Mouse (Mus musculus): Measurements from ENCODE around the gene Wnt3.

The Wnt3 gene

DNA sequence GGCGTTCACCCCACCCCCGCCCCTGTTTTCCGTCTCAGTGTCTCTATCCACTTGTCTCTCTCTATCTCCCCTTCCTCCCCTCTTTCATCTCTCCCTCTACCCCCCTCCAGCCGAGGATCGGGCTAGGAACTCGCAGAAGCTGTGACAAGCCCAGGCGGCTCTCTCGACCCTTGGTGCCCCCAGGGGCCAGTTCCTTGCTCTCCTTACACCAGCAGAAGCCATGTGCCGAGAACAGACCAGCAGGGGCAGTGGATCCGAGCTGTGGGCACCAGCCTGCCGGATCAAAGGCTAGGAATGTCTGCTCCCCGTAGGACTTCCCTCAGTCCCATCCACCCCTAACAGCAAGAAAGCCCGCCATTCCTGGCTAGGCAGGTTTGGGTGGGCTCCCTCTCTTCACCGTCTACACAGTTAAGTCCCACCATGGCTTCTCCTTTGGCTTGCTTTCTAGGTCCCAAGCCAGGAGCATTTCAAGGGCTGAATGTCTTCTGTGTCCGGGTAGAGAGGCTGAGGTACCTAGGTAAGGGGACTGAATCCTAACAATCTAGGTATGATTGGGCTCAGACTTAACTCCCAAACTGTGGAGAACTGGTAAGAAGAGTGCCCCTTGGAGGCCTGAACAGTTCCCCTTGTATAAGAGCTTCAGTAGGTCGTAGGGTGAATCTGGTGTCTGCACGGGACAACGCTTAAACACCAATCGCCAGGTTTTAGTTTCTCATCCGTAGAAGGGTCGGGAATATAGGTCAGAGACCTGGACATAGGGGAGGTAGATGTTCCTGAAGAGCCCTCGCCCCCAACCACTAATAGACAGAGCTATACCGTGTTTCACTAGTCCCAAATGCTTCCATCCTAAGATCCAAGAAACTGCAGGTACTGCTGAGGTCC lies 1.2 kb upstream of the Wnt3 start:
- DNase-seq (ENCODE audit: extremely low spot score): peak; percentile 42

DNA sequence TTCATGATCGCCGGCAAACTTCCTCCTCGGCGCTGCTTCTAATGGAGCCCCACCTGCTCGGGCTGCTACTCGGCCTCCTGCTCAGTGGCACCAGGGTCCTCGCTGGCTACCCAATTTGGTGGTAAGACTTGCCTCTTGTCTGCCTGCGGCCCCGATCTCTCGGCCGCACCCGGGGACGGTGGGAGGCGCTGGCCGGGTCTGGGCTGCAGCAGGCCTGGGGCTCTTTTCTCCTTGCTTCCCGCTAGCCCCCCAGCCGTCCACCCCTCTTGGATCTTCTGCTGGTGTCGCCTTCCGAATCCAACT lies 229 bp downstream of the Wnt3 start:
- peak; percentile 70 for DNase-seq (ENCODE audit: extremely low spot score)

DNA sequence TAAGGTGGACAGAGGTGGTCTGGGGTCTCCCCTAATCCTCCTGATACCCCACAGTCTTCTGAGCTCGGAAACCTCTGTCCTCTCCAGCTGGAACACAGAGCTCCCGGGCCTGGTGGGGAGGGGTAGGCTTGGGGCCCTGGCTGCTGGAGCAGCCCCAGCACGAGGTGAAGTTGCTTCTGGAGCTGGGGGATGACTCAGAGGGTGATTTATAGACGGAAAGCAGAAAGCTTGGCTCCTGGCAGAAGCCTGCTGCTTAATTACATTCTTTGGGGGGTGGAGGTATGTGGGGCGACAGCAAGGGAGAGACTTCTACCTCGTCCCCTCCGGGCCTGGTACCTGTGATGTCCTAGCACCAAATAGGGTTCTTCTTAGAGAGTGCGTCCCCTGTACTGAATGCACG lies 6.2 kb downstream of the Wnt3 start:
- no peak for DNase-seq (ENCODE audit: extremely low spot score)

DNA sequence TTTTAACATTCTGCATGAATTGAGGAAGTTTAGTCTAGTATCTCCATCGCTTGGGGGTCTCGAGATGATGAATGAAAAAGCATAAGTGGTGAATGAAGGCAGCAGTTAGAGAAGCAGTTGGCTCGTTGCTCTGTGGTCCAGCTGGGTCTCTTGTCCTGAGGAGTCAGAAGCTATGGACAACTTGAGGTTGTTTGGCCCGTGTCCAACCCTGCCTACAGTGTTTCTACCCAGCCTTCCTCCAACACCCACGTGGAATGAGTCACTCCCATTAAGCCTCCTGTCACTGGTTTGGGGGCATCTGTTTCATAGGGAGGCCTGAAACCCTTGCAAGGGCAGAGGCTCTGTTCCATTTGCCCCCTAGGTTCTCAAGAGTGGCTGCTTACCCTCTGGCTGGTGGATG lies 16.0 kb downstream of the Wnt3 start:
- DNase-seq (ENCODE audit: extremely low spot score): no peak

DNA sequence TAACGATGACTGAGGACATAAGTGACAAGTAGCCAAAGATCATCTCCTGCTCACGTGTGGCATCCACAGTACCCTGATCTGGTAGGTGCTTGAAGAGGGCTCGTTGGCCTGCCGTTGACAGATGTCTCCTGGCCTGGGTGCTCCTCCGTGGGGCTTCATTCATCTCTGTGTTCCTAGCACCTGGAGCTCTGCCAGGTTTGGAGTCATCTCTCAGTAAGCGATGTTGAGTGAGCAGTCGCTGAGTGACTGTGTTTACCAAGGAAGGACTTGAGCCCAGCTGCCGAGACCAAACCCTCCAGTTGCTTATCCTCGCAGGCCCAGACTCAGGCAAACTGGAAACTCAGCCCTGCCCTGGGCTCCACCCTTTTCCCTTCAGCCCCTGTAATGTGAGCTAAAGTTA lies 27.2 kb downstream of the Wnt3 start:
- no peak for DNase-seq (ENCODE audit: extremely low spot score)

DNA sequence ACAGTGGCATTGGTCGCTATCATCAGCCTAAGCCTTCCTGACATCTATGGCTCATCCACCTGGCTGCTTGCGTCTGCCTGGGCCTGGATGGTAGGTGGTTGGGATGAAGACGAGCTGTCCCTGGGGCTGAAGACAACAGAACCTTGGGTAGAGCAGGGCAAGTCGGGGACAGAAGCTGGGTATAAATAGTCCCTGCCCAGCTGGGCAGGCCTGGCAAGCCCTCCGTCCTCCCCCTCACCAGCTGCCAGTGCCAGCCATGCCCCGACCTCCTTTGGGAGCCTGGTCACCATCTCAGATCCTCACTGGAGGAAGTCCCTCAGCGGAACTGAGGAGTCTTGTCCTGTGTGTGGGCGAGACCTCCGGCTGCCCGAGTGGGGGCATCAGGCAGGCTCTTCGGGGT lies 30.2 kb downstream of the Wnt3 start:
- DNase-seq (ENCODE audit: extremely low spot score): no peak

DNA sequence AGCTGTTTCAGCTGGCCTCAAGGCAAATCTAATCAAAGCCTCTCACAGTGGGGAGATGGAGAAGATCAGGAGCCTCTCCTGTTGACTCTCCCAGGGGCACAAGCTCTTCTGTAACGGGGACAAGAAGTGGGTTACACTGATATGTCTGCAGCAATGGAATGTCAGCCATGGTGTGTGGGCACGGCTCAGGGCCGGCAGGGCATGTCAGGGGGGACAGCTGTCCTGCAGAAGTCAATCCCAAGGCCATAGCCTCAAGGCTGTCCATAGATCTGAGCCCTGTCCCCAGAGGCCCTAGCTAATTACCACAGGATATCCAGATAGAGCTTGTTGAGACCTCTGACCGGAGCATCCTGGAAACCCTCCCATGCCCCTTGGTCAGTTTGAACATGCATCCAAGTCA lies 30.9 kb downstream of the Wnt3 start:
- DNase-seq (ENCODE audit: extremely low spot score): no peak

DNA sequence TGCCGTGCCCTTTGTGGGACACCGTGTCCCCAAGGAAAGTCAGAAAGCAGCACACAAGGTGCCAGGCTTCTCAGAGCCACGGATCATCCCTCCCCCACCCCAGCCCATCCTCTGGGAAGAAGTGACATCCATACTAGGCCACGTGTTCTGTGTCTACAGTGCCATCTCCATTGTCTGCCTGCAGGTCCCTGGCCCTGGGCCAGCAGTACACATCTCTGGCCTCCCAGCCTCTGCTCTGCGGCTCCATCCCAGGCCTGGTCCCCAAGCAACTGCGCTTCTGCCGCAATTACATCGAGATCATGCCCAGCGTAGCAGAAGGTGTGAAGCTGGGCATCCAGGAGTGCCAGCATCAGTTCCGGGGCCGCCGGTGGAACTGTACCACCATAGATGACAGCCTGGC lies 34.0 kb downstream of the Wnt3 start:
- no peak for DNase-seq (ENCODE audit: extremely low spot score)

DNA sequence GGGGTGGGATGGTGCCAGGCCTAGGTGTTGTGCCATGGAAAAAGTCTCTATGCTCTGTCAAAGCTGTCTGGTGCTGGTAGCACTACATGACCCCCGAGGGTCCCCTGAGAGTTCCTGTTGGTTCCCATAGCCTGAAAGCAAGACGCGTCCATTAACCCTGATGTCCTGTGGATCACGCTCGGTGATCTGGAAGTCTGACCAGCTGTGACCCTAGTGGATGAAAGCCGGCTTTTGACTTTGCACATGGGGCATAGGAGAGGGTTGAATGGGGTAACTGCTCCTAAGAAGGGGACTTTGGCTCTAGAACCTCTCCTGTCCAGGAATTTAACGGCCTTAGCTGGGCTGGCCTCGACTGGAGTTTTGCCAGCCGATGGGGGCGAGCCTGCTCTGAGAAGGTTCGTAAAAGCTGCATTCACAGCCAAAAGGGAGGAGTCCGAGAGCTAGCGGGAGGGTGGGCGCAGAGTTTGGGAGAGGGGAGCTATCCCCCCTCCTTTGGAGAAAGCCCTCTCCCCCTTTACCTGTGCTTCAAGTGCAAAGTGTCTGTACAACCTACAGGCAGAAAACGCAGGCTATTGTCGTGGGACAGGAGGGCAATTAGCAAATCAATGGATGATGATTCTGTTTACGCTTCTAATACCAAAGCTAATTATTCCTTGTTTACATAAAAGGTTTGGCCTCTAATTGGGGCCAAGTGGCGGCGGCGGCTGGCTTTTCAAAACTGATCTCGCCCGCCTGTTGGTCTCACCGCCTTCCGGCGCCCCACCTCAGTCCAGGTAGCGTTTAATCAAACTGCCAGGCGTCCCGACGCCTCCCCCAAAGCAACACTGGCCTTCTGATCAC lies 35.0 kb downstream of the Wnt3 start:
- DNase-seq (ENCODE audit: extremely low spot score): peak; percentile 48

DNA sequence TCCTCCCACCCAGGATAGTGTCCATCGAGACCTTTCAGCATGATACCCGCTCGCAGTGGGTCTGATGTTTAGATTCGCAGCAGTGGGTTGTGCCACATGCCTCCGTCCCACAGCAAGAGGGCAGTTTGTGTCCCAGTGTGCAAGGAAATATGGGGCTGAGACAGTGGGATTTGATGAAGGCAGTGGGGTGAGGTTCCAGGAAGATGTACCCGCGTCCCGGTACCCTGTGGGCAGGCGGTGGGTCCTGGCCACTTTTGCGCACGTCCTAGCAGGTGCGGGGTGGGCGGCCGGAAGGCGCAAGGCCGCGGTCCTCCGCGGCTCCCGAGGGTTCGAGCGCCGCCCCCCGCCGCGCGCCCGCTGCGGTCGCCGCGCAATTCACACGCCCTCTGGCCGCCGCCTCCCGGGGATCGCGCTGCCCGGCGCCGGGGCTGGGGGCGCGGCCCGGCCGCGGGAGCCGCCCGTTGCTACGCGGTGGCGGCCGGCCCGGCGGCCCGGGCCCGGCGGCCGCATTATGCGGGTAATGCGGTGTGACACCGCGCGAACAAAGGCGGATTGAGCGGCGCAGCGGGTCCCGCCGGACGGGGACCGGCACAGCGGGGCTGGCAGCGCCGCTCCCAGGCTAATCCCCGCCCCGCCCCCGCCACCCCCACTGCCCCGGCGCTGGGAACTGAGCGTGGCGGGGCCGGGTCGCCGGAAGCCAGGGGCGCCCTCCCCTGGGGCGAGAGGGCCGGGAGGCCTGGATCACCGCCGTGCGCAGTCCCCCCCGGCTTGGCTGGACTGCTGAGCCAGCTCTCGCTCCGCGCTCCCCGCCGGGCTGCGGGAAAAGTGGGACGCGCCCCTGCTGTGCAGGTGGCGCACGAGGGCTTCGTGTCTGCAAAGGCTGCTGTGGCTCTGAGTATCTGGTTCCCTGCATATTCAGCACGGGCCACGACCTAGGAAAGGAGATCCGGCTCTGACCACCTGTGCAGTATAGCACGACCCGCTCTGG lies 36.0 kb downstream of the Wnt3 start:
- DNase-seq (ENCODE audit: extremely low spot score): peak; percentile 58

DNA sequence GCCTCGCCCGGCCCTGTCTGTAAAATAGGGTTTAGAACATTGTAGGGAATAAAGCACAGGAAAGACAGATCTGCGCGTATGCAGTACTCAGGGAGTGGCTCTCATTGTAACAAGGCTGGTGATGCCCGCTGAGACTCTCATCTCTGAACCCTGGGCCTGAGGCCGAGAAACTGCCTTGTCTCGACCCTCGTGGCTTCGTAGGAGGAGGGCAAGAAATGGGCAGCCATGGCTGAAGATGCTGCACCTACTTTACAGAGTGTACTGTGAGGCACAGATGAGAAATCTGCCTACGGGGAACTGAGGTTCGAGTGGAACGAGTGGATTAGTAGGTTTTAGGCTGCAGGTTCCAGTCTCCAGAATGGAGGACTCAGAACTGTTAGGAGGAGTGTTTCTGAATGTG lies 36.7 kb downstream of the Wnt3 start:
- DNase-seq (ENCODE audit: extremely low spot score): no peak

DNA sequence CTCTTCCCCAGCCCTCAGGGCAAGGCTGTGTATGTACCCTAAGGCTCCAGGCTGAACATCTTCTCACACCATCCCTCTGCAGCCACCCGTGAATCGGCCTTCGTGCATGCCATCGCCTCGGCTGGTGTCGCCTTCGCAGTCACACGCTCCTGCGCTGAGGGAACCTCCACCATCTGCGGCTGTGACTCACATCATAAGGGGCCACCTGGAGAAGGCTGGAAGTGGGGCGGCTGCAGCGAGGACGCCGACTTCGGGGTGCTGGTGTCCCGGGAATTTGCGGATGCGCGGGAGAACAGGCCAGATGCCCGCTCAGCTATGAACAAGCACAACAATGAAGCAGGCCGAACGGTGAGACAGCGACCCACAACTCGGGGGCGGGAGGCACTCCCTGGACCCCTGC lies 37.3 kb downstream of the Wnt3 start:
- no peak for DNase-seq (ENCODE audit: extremely low spot score)

DNA sequence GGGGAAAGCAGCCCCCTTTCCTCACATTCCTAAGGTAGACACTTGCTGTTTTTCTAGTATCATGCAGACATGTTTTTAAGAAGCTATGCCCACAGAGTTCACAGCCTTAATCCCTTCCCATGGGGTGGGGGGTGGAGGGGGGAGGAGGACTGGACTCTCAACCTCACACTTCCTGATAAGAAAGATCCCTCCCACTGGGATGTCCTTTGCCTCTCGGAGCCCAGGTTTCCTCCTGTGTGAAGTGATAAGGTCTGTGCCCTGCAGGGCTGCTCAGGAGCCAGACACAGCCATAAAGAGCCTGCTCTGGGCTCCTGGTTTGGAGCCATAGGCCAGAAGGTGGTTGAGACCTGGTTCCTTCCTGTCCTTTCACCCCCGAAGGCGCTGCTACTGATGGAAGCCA lies 40.9 kb downstream of the Wnt3 start:
- no peak for DNase-seq (ENCODE audit: extremely low spot score)

DNA sequence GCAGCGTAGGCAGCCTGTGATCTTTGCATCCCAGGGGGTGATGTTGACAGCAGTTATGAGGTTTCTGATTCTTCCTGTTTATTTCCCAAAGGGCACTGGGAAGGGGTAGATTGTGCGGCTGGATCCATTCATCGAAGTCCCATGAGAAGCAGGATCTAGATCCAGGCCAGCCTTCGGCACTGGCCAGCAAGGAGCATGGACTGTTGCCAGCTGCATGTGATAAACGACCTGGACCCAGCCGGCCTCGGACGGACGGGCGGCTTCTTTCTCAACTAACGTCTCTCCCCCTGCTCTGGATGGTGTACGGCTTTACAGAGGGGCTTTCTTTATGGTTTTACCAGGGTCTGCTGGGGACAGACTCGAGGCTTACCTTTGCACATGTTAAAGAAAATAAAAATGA lies 42.0 kb downstream of the Wnt3 start:
- no peak for DNase-seq (ENCODE audit: extremely low spot score)

DNA sequence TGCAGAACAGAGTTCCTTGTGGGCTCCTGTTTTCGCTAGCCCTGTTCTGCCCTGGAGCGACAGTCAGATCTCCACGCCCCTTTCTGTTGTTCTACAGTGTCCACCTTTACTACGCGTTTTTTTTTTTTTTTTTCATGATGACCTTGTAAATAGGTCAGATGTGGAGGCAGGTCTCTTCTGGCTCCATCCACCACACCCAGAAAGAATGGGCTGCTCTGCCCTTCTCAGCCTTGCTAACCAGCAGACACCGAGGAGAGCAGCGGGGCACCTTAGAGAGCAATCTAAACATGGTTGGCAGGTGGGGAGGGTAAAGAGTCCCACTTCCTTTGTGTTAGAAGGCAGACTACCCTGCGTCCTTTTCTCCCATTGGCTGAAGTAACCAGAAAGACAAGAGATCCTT lies 42.8 kb downstream of the Wnt3 start:
- DNase-seq (ENCODE audit: extremely low spot score): no peak

DNA sequence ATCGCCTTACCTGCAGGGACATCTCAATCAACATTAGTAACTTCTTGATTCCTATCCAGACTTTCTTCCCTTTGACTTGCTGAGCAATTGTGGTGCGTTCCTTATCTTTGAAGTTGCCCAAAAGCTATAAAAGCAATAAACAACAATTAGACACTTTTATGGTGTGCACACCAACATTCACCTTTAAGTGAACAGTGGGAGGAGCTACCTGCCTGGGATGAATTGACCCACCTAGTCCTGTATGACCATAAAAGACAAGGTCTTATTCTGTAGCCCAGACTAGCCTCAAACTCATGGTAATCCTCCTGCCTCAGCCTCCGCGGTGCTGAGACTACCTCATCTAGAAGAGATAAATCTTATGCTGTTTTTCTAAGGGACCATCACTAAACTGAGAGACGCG lies 53.3 kb downstream of the Wnt3 start:
- no peak for DNase-seq (ENCODE audit: extremely low spot score)

DNA sequence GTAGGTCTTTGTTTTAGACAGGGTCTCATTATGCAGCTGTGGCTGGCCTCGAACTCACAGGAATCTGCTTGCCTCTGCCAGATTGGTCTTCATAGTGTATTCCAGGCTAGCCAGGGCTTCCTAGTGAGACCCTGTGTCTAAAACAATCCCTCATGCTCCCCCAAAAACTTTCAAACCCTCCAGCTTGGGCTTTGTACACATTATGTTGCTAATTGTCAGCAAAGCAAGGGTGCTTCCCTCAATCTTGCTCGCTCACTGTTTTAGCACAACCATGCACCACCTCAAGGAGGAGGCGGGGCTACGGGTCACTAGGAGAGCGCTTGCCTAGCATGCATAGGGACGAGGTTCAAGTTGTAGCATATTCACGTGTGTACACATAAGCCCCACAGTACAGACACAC lies 54.9 kb downstream of the Wnt3 start:
- DNase-seq (ENCODE audit: extremely low spot score): no peak

DNA sequence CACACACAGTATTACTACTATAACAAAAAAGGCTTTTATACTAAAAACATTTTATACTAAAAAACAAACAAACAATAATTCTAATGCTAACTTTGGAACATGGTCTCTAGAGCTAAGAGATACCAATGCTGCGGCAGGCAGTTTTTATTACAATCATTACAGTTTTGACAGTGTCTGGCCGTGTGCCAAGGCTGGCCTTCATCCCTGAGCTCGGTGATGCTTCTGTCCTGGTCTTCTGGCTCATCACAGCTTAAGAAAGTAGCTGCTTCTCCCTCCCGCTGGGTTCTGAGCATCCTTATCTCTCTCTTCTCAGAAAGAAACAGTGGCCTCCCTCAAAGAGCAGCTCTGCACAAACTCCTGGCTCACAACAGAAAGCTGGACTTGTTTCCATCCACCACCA lies 56.0 kb downstream of the Wnt3 start:
- no peak for DNase-seq (ENCODE audit: extremely low spot score)

DNA sequence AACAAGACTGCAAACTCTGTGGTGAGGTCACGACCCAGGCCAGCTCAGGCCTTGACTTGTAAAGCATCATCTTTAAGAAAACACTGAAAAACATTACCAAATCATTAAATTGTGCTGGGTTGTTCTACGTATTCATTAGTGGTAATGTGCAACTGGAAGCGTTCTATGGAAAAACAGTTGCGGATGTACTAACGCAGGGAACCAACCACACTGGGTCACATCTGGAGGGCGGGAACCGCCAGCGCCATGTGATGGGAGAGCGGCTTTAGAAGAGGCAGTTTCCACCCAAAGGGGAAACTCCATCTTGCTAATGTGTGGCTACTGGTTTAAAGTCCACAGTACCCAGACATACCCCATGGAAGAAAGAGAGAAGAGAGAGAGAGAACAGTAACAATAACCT lies 56.5 kb downstream of the Wnt3 start:
- DNase-seq (ENCODE audit: extremely low spot score): no peak

DNA sequence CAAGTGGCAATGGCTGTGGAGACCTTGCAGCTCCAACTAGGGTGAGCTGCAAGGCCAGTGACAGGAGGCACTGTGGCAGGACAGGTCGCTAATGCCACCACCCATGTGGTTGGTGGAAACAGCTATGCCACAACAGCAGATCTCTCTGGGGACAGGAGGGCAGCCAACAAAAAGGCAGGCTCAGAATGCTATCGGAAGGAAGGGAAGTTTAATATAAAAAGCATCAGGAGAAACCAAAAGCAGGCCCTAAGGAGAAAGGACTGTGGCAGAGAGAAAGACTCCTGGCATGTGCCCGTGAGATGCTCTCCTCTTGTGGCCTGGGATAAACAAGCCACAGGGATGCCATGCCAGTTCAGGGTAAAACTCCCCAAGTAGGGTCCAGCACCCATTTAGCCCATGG lies 57.8 kb downstream of the Wnt3 start:
- DNase-seq (ENCODE audit: extremely low spot score): no peak

DNA sequence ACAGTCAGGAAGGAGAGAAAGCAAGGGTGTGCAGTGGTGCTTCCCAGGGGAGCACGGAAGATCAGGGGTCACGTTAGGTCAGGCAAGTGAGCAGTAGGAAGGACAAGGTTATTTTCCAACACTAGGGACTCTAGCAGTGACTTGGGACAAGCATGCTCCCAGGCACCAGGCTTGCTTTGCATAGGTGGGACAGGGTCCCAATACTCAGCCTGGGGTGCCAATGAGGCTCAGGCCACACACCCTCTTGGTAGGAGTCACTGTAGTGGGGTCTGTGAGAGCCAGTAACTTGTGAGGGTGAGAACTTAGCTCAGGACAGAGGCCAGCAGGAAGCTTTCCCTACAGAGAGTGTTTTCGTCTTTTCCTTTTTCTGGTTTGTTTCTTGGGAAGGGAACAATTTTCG lies 58.4 kb downstream of the Wnt3 start:
- no peak for DNase-seq (ENCODE audit: extremely low spot score)

DNA sequence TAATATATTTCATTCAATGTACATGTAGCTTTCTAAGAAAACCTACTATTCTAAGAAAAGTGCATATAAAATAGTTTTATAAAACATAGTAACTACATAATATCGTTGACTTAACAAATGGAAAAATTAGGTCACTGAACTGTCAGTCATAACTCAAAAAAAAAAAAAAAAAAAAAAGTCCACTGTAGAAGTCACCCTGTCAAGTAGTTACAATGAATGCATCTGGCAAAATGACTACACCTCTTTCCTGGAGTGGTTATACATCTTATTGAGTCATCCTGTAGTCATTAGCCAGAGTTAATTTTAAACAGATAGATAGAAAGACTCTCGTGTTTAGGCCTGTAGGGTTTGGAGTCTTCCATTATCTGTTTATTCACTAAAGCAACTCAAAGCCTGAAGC lies 65.0 kb downstream of the Wnt3 start:
- DNase-seq (ENCODE audit: extremely low spot score): no peak
